Mouse (Mus musculus) T-helper 17 cell (primary cell): ENCODE data around the gene Sgcb.

Source experiments
- in situ Hi-C, 2 experiments: fragments of 300-600 bp; cut with MboI, MseI; formaldehyde crosslinking; loops; 1 replicate in 1 of 2; 2 replicates in 1 of 2; pipeline ENCODE4 v1.15.1; 2025; ENCODE audit warnings: high pct_unique_total_duplicates in 2 of 2

Gene Sgcb

GRCm38 (mm10) chr5:73647261-73647900, at the start of gene Sgcb:
Gene Sgcb (minus strand): TSS chr5:73647790.
- in situ Hi-C loops, result loop anchor here in 1 of 2 experiments (25.0 kb wide), 1 partner anchor 635 kb away; the partner anchor contains the start of gene Slc10a4

- in situ Hi-C loops, result no loop called here
Observed at GRCm38 (mm10) chr5:73694254-73695015, 46.8 kb upstream of the Sgcb start.

- in situ Hi-C loops, result no loop called here
Observed at GRCm38 (mm10) chr5:73693778-73694177, 46.2 kb upstream of the Sgcb start.

GRCm38 (mm10) chr5:73691723-73692520, 44.3 kb upstream of the Sgcb start:
- in situ Hi-C loops, result no loop called here

- in situ Hi-C loops, result no loop called here
Observed at GRCm38 (mm10) chr5:73690146-73690545, 42.6 kb upstream of the Sgcb start.

GRCm38 (mm10) chr5:73688576-73688975, 41.0 kb upstream of the Sgcb start:
- in situ Hi-C loops, result no loop called here

GRCm38 (mm10) chr5:73686149-73686548, 38.6 kb upstream of the Sgcb start:
- in situ Hi-C loops, result no loop called here

- in situ Hi-C loops, result no loop called here
Observed at GRCm38 (mm10) chr5:73683706-73684409, 36.3 kb upstream of the Sgcb start.

GRCm38 (mm10) chr5:73683221-73683620, 35.6 kb upstream of the Sgcb start:
- in situ Hi-C loops, result no loop called here

GRCm38 (mm10) chr5:73676626-73677025, 29.0 kb upstream of the Sgcb start:
- in situ Hi-C loops, result no loop called here

- in situ Hi-C loops, result no loop called here
Observed at GRCm38 (mm10) chr5:73675604-73676003, 28.0 kb upstream of the Sgcb start.

GRCm38 (mm10) chr5:73669386-73669785, 21.8 kb upstream of the Sgcb start:
- in situ Hi-C loops, result no loop called here

- in situ Hi-C loops, result no loop called here
Observed at GRCm38 (mm10) chr5:73667877-73668276, 20.3 kb upstream of the Sgcb start.

GRCm38 (mm10) chr5:73666695-73667094, 19.1 kb upstream of the Sgcb start:
- in situ Hi-C loops, result no loop called here

- in situ Hi-C loops, result no loop called here
Observed at GRCm38 (mm10) chr5:73651855-73652201, 4.2 kb upstream of the Sgcb start.

- in situ Hi-C loops, result no loop called here
Observed at GRCm38 (mm10) chr5:73651061-73651854, 3.7 kb upstream of the Sgcb start, which contains the start of gene Spata18. Gene Spata18 (plus strand): TSS chr5:73651379.

GRCm38 (mm10) chr5:73650365-73650964, 2.9 kb upstream of the Sgcb start:
- in situ Hi-C loops, result no loop called here

GRCm38 (mm10) chr5:73642091-73642490, 5.5 kb downstream of the Sgcb start:
- in situ Hi-C loops, result loop anchor here in 1 of 2 experiments (25.0 kb wide), 1 partner anchor 630 kb away; the partner anchor contains the start of gene Slc10a4

- in situ Hi-C loops, result loop anchor here in 1 of 2 experiments (25.0 kb wide), 1 partner anchor 629 kb away; the partner anchor contains the start of gene Slc10a4
Observed at GRCm38 (mm10) chr5:73641058-73641457, 6.5 kb downstream of the Sgcb start.
